Mouse (Mus musculus) limb, embryonic 11.5 days (tissue): ENCODE measurements at regions not wholly inside any gene's neighbourhood (a gene's known extent, or its start where the extent isn't known, plus 50 kb on each side); places are given as distances from the start of the nearest gene placed in this dataset.
A peak's percentile ranks its signal among the peaks of the same experiment; 100 is the strongest.

Experiments
- ATAC-seq: fragments of 200-750 bp; cut with Nextera tagmentation; 2 replicates; pipeline ENCODE4 v1.8.0; 2017; ENCODE audit warnings: low read depth; ENCODE audit not compliant: insufficient number of reproducible peaks, low FRiP score, low TSS enrichment
- DNase-seq: peaks from one replicate; pipeline ENCODE4 v3.0.0-alpha.2; 2015; ENCODE audit warnings: low spot score
- H3K27ac ChIP-seq: fragments of 300-500 bp; sonication (generic); replicated peaks from 2 replicates; pipeline ENCODE4 v1.5.1; 2014; ENCODE audit warnings: low read depth, mild to moderate bottlenecking, low read length
- H3K27me3 ChIP-seq: fragments of 300-500 bp; sonication (generic); 2 replicates; pipeline ENCODE4 v1.6.1; 2014; ENCODE audit warnings: mild to moderate bottlenecking, low read length, mixed read lengths; ENCODE audit not compliant: control insufficient read depth, insufficient read depth
- H3K36me3 ChIP-seq: fragments of 300-500 bp; sonication (generic); 2 replicates; pipeline ENCODE4 v1.6.1; 2014; ENCODE audit warnings: mild to moderate bottlenecking, low read length, moderate library complexity, mixed read lengths; ENCODE audit not compliant: control insufficient read depth, insufficient read depth
- H3K4me1 ChIP-seq: fragments of 300-500 bp; sonication (generic); 2 replicates; pipeline ENCODE4 v1.6.1; 2014; ENCODE audit warnings: low read length, mixed read lengths; ENCODE audit not compliant: control insufficient read depth, insufficient read depth
- H3K4me2 ChIP-seq: fragments of 300-500 bp; sonication (generic); 2 replicates; pipeline ENCODE4 v1.6.1; 2014; ENCODE audit warnings: low read depth, mild to moderate bottlenecking, moderate library complexity; ENCODE audit not compliant: severe bottlenecking
- H3K4me3 ChIP-seq: fragments of 300-500 bp; sonication (generic); 2 replicates; pipeline ENCODE4 v1.5.1; 2014; ENCODE audit warnings: low read depth, low read length
- H3K9ac ChIP-seq: fragments of 300-500 bp; sonication (generic); 2 replicates; pipeline ENCODE4 v1.6.1; 2014; ENCODE audit warnings: mild to moderate bottlenecking, low read length
- H3K9me3 ChIP-seq: fragments of 300-500 bp; sonication (generic); 2 replicates; pipeline ENCODE4 v1.6.1; 2016; ENCODE audit warnings: low read length; ENCODE audit not compliant: control insufficient read depth
- WGBS: fragments of 180-500 bp; shearing (Covaris S2); extraction: QIAGEN DNeasy Blood & Tissue Kit; methylation state at CpG from one replicate; pipeline ENCODE4 v1.1.7; 2014; 5-methylcytosine and 5-hydroxymethylcytosine counted together

DNA sequence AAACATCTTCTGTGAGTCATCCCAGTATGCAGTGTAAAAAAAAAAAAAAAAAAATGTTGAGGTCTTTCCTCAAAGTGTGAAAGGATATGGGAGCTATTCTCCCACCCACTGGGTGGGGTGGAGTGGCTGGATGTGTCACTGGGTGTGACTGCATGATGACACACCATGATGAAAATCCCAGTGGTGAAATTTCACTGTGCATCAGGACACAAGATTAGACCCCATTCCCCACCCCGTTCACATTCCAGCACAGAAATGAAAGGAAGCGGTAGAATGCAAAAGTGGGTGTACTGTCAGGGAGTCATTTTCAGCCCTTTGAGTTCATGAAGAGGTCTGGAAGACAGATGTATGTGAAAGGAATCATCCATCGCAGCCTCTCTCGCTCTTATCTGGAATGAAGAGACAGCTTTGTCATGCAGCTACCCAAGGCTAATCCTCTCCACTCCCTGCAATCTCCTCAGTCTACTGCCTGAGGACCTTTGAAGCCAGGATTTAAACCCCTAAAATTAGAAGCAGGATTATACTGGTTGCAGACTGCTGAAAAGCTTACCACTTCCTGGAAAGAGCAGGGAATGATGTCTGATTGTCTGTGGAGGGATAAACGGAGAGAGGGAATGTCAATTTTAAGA, 405.6 kb upstream of the Atp2b1 start:
- H3K4me3 ChIP-seq, result no peak overlapping the region
- 34% methylated on average over 5 of the region's 5 CpGs for WGBS
- H3K27me3 ChIP-seq, result no peaks in the 10 kb centered on the region
- H3K36me3 ChIP-seq, result no peaks in the 10 kb centered on the region
- H3K27ac ChIP-seq, result no peak overlapping the region
- H3K9me3 ChIP-seq, result no peaks in the 10 kb centered on the region
- DNase-seq (no peak), ATAC-seq (no peak)
- H3K4me1 ChIP-seq, result no peaks in the 10 kb centered on the region
- no peak overlapping the region for H3K9ac ChIP-seq
- H3K4me2 ChIP-seq, result no peak overlapping the region

DNA sequence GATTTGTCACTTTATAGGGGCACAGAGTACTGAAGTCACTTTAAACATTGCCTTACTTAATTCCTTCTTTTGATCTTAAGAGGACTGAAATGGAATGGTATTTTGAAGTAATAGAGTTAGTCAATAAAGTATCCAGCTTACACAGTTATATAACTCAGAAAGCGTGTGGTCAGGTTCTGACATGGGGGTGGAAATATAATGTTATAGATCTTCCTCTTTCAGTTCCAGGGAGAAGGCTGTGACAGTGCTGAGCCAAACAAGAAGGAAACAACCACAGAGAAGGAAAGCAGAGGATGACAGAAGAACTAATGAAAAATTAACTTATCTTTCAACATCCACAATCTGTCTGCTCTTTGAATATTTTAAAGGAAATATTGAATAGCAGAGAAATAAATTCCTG, 399.4 kb upstream of the Atp2b1 start:
- Histone ChIP-seq H3K27ac (no peak overlapping the region), H3K4me3 (no peak overlapping the region), H3K9ac (no peak overlapping the region), H3K4me1 (no peaks in the 10 kb centered on the region), H3K27me3 (no peaks in the 10 kb centered on the region), H3K36me3 (no peaks in the 10 kb centered on the region), H3K4me2 (no peak overlapping the region), H3K9me3 (no peaks in the 10 kb centered on the region)
- WGBS, result 74% methylated on average over 1 of the region's 1 CpGs
- DNase-seq (no peak), ATAC-seq (no peak)

GRCm38 (mm10) chr10:98517609-98518008, 396.6 kb upstream of the Atp2b1 start:
- Histone ChIP-seq H3K36me3 (no peaks in the 10 kb centered on the region), H3K9me3 (no peaks in the 10 kb centered on the region), H3K4me1 (no peaks in the 10 kb centered on the region), H3K27ac (no peak overlapping the region), H3K9ac (no peak overlapping the region), H3K27me3 (no peaks in the 10 kb centered on the region), H3K4me3 (no peak overlapping the region), H3K4me2 (no peak overlapping the region)
- ATAC-seq, result no peak
- 85% methylated on average over 2 of the region's 2 CpGs for WGBS
- DNase-seq, result no peak

DNA sequence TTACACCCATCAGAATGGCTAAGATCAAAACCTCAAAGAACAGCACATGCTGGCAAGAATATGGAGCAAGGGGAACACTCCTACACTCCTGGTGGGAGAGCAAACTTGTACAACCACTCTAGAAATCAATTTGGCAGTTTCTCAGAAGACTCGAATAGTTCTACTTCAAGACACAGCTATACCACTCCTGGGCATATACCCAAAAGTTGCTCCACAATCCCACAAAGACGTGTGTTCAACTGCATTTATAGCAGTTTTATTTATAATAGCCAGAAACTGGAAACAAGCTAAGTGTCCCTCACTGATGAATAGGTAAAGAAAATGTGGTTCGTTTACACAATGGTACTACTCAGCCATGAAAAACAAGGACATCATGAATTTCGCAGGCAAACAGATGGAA, 384.6 kb upstream of the Atp2b1 start:
- no peak overlapping the region for H3K4me3 ChIP-seq
- H3K36me3 ChIP-seq, result no peaks in the 10 kb centered on the region
- H3K27ac ChIP-seq, result no peak overlapping the region
- DNase-seq (no peak), ATAC-seq (no peak)
- no peak overlapping the region for H3K9ac ChIP-seq
- H3K4me1 ChIP-seq, result no peaks in the 10 kb centered on the region
- WGBS, result 87% methylated on average over 4 of the region's 4 CpGs
- H3K27me3 ChIP-seq, result no peaks in the 10 kb centered on the region
- H3K9me3 ChIP-seq, result no peaks in the 10 kb centered on the region
- no peak overlapping the region for H3K4me2 ChIP-seq

DNA sequence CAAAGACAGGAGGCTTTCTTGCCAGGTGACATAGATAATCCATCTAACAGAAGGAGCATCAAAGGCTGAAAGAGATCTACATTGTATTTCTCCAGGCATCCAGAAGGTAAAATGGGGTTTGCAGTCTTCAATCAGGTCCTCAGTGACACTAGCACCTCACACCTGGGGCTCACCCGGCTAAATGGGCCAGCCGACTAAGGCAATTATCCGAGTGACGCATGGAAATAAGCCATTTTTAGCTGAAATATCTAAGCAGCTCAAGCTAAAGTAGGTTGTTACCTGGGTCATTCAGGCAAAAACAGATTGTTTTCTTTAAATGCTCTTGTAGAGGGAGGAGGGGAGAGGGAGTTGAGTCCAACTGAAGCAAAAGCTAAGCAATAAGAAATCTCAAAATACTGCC, 382.8 kb upstream of the Atp2b1 start:
- no peaks in the 10 kb centered on the region for H3K36me3 ChIP-seq
- WGBS, result 95% methylated on average over 4 of the region's 4 CpGs
- no peak overlapping the region for H3K4me3 ChIP-seq
- H3K27ac ChIP-seq, result no peak overlapping the region
- H3K9me3 ChIP-seq, result no peaks in the 10 kb centered on the region
- H3K27me3 ChIP-seq, result no peaks in the 10 kb centered on the region
- DNase-seq (no peak), ATAC-seq (no peak)
- no peak overlapping the region for H3K9ac ChIP-seq
- no peaks in the 10 kb centered on the region for H3K4me1 ChIP-seq
- H3K4me2 ChIP-seq, result no peak overlapping the region

DNA sequence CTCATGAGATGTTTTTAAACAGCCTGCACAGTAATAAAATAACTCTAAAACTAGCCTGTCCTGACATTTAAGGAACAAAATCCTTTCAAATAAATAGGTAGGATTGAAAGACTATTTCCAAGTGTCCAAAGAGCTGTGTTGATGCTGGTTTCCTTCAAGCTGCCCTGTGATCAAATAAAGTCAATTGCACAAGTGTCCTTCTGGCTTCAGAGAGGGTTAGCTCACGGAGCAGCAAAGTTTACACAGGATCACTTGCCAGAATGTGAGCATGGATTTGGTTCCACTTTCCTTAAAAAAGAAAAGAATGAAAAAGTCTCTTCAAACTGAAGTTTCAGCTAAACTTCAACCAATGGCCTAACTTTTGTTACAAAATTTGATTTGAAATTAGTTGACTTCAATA, 375.5 kb upstream of the Atp2b1 start:
- Histone ChIP-seq H3K36me3 (no peaks in the 10 kb centered on the region), H3K27me3 (no peaks in the 10 kb centered on the region), H3K4me2 (no peak overlapping the region), H3K27ac (no peak overlapping the region), H3K4me1 (no peaks in the 10 kb centered on the region), H3K9me3 (no peaks in the 10 kb centered on the region), H3K9ac (no peak overlapping the region), H3K4me3 (no peak overlapping the region)
- 89% methylated on average over 1 of the region's 1 CpGs for WGBS
- ATAC-seq, result no peak
- no peak for DNase-seq

GRCm38 (mm10) chr10:98541062-98541461, 373.1 kb upstream of the Atp2b1 start:
- H3K9me3 ChIP-seq, result no peaks in the 10 kb centered on the region
- no peak overlapping the region for H3K4me2 ChIP-seq
- no peak overlapping the region for H3K27ac ChIP-seq
- H3K9ac ChIP-seq, result no peak overlapping the region
- no peaks in the 10 kb centered on the region for H3K4me1 ChIP-seq
- no peaks in the 10 kb centered on the region for H3K36me3 ChIP-seq
- DNase-seq (no peak), ATAC-seq (no peak)
- no peak overlapping the region for H3K4me3 ChIP-seq
- H3K27me3 ChIP-seq, result no peaks in the 10 kb centered on the region

DNA sequence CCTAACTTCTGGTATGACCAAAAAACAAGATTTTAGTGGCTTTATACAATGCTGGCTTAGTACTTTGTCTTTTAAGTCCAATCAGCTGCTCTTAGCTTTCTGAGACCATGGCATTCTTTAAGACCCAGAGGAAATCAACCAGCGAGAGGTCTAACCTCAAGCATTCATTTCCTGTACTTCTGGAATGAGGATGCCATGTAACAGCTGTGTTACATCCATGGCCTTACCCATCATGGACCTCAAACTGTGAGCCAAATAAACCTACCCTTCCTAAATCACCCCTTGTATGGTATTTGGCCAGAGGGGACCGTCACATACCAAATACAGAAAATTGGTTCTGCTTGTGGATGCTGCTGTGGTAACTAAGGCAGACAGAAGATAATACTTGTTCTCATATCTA, 372.1 kb upstream of the Atp2b1 start:
- no peak overlapping the region for H3K9ac ChIP-seq
- no peak overlapping the region for H3K27ac ChIP-seq
- H3K4me2 ChIP-seq, result no peak overlapping the region
- ATAC-seq (no peak), DNase-seq (no peak)
- H3K9me3 ChIP-seq, result no peaks in the 10 kb centered on the region
- no peaks in the 10 kb centered on the region for H3K36me3 ChIP-seq
- H3K4me1 ChIP-seq, result no peaks in the 10 kb centered on the region
- WGBS, result 75% methylated on average over 2 of the region's 2 CpGs
- no peak overlapping the region for H3K4me3 ChIP-seq
- H3K27me3 ChIP-seq, result no peaks in the 10 kb centered on the region

DNA sequence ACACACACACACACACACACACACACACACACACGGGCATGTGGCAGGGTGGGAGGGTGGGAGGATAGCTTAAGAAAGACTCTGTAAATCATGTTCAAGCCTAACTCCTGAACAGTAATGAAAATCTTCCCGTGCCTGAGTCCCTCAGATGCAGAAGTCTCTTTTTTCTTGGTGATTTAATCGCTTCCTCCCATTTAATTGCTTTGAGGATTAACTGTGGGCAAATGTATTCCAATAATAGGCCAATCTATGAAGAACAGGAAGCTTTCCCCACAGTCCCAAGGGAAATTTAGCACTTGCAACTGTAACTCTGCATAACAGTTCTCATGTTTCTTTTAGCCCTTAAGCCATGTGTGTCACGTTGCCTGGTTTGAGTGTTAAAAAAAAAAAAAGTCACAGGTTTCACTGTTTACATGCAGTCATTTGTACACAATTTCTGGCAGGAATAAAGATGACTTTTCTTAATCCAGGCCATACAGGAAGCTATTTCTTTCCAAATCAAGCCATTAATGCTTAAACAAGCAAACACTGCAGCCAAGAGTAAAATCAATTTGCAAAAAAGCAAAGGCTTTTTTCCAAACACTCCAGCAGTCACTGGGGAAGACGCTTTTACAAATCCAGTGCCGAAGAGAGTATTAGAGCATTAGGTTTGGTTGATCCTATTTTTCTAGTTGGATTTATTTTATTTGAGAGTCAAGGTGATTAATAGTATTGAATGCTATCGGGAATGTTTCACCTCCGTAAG, 370.8 kb upstream of the Atp2b1 start:
- Histone ChIP-seq H3K36me3 (no peaks in the 10 kb centered on the region), H3K27me3 (no peaks in the 10 kb centered on the region), H3K9ac (no peak overlapping the region), H3K9me3 (no peaks in the 10 kb centered on the region), H3K4me2 (no peak overlapping the region), H3K4me3 (no peak overlapping the region), H3K27ac (0 out of 2 replicates have a peak overlapping the region, but pooled peaks have one; percentile 12), H3K4me1 (no peaks in the 10 kb centered on the region)
- WGBS, result 10% methylated on average over 8 of the region's 8 CpGs
- ATAC-seq (peak; percentile 90), DNase-seq (peak; percentile 29)
